Comparison of ENCODE assay signal across 23 mouse cellular contexts in genomic region chr5:39155763-39156162, GRCm38 (mm10).
DNase-seq lines count a peak whose midpoint lies in the region; ATAC-seq and TF ChIP-seq lines count a peak whose summit lies in the region.
"Had no signal": no experiment of that assay in that cellular context is flagged by ENCODE, and none has a peak within 500 bp of the region (broad histone marks: within the 10 kb centered on the region; RNA-seq: fewer than 3 reads in every experiment).

No protein-coding gene starts in this region.

- H3K36me3 ChIP-seq in CH12.LX (replicated peaks in 1 of 2; ENCODE audit: control insufficient read depth in 1 of 2, insufficient read depth in 1 of 2, low read length in 1 of 2), result no peaks in the 10 kb centered on the region
- H3K36me3 ChIP-seq: embryonic facial prominence, embryonic 13.5 days; forebrain, embryonic 10.5 days; G1E; hindbrain, embryonic 12.5 days; hindbrain, embryonic 15.5 days had no signal

- ATAC-seq in megakaryocyte progenitor cell, adult 5-6 weeks (replicated peaks; ENCODE audit: poor library complexity), result peak; percentile 39; the same call in 1 of the 2 replicates
- ATAC-seq: forebrain, embryonic 13.5 days; forebrain, embryonic 16.5 days; Patski had no signal

- H3K9ac ChIP-seq in CH12.LX (ENCODE audit: insufficient read depth, low read depth), result no peak overlapping the region
- H3K9ac ChIP-seq: embryonic facial prominence, embryonic 13.5 days; forebrain, embryonic 13.5 days; hindbrain, embryonic 12.5 days; hindbrain, embryonic 15.5 days had no signal

- no peaks in the 10 kb centered on the region for H3K9me3 ChIP-seq in CH12.LX (replicated peaks; ENCODE audit: low read length)
- H3K9me3 ChIP-seq: embryonic facial prominence, embryonic 13.5 days; forebrain, embryonic 10.5 days; forebrain, embryonic 13.5 days; hindbrain, embryonic 12.5 days; hindbrain, embryonic 15.5 days had no signal

- H3K4me3 ChIP-seq in CH12.LX (replicated peaks in 1 of 3; ENCODE audit: low read depth in 2 of 3, low read length in 2 of 3, poor library complexity in 1 of 3), result no peak overlapping the region
- H3K4me3 ChIP-seq: embryonic facial prominence, embryonic 13.5 days; forebrain, embryonic 10.5 days; forebrain, embryonic 13.5 days; gastrocnemius, adult 2 months; hindbrain, embryonic 12.5 days; hindbrain, embryonic 15.5 days had no signal

- no peaks in the 10 kb centered on the region for H3K79me2 ChIP-seq in CH12.LX (replicated peaks; ENCODE audit: control insufficient read depth, extremely low read depth, insufficient read depth, poor library complexity, severe bottlenecking)

- in situ Hi-C loops in CH12.LX (cut with MboI; ENCODE audit: low pct_ligation_motif_present, low pct_unique_long_range_greater_than_20kb, low sequenced_read_pairs), result no loop called here

- DNase-seq in 416B (ENCODE audit: low read depth), result peak; percentile 22
- DNase-seq in CH12.LX (ENCODE audit: extremely low read depth), result peak; percentile 88
- no peak for DNase-seq in kidney, postnatal 14 days
- DNase-seq in frontal cortex, postnatal 25 days (ENCODE audit: low spot score in 2 of 2), result no peak
- DNase-seq in cerebellum, adult 11-12 months, result no peak
- DNase-seq: adrenal gland, adult 2 months; adrenal gland, postnatal 14 days; cerebellum, adult 11 months; cerebellum, adult 8-10 months; cerebellum, postnatal 10 days; gastrocnemius, adult 2 months; gastrocnemius, postnatal 14 days; heart, adult 11 months had no signal

- no peak for TF ChIP-seq RAD21 in CH12.LX (IDR thresholded peaks at IDR 0.05; ENCODE audit: low read depth, low read length)

- no peak overlapping the region for H3K4me2 ChIP-seq in CH12.LX (ENCODE audit: insufficient read depth, low read depth, poor library complexity, severe bottlenecking)
- H3K4me2 ChIP-seq: embryonic facial prominence, embryonic 13.5 days; forebrain, embryonic 13.5 days; heart, embryonic 11.5 days; hindbrain, embryonic 12.5 days; hindbrain, embryonic 15.5 days had no signal

- H3K4me1 ChIP-seq in CH12.LX (ENCODE audit: control insufficient read depth in 1 of 2, insufficient read depth in 2 of 2), result peaks cover 0 to 25% of the 10 kb centered on the region in 2 experiments; a peak in 2 of 4 replicates
- H3K4me1 ChIP-seq: embryonic facial prominence, embryonic 13.5 days; forebrain, embryonic 10.5 days; forebrain, embryonic 13.5 days; hindbrain, embryonic 12.5 days; hindbrain, embryonic 15.5 days had no signal

- TF ChIP-seq POLR2A in CH12.LX (IDR thresholded peaks at IDR 0.05; ENCODE audit: low read depth, low read length), result no peak

- H3K27me3 ChIP-seq in CH12.LX (replicated peaks), result no peaks in the 10 kb centered on the region
- H3K27me3 ChIP-seq: embryonic facial prominence, embryonic 13.5 days; forebrain, embryonic 13.5 days; hindbrain, embryonic 12.5 days; hindbrain, embryonic 15.5 days; Patski had no signal

- dilution Hi-C loops in CH12.LX (cut with MboI; ENCODE audit: extremely low pct_ligation_motif_present, extremely low pct_unique_long_range_greater_than_20kb, low sequenced_read_pairs), result no loop called here

- peak; percentile 53; the same call in 1 of the 2 replicates for TF ChIP-seq EP300 in CH12.LX (IDR thresholded peaks at IDR 0.05; ENCODE audit: low read length)

- no peak for TF ChIP-seq CTCF in CH12.LX (conservative IDR thresholded peaks at IDR 0.05 in 1 of 2, IDR thresholded peaks at IDR 0.05 in 1 of 2; ENCODE audit: low read depth in 2 of 2, low read length in 2 of 2)

- no peak overlapping the region for H3K27ac ChIP-seq in CH12.LX (ENCODE audit: insufficient read depth, low read depth)
- H3K27ac ChIP-seq: embryonic facial prominence, embryonic 13.5 days; forebrain, embryonic 10.5 days; forebrain, embryonic 13.5 days; gastrocnemius, adult 2 months; hindbrain, embryonic 12.5 days; hindbrain, embryonic 15.5 days had no signal

TF ChIP-seq in CH12.LX, 34 proteins besides CTCF, POLR2A, EP300 and RAD21:
- TF ChIP-seq MAFK (IDR thresholded peaks at IDR 0.05; ENCODE audit: insufficient replicate concordance, low read length) (0 out of 2 replicates have a peak, but pooled peaks have one; percentile 45), ETS1 (conservative IDR thresholded peaks at IDR 0.05; ENCODE audit: low read depth, low read length) (no peak), NRF1 (IDR thresholded peaks at IDR 0.05; ENCODE audit: low read depth, low read length) (no peak), BHLHE40 (IDR thresholded peaks at IDR 0.05; ENCODE audit: low read depth, low read length) (0 out of 2 replicates have a peak, but pooled peaks have one; percentile 17), JUND (conservative IDR thresholded peaks at IDR 0.05; ENCODE audit: low read depth, low read length) (0 out of 2 replicates have a peak, but pooled peaks have one; percentile 35), USF2 (conservative IDR thresholded peaks at IDR 0.05; ENCODE audit: low read depth, low read length) (no peak), JUN (IDR thresholded peaks at IDR 0.05; ENCODE audit: insufficient read depth, low read depth, low read length) (no peak), IRF4 (IDR thresholded peaks at IDR 0.05; ENCODE audit: low read depth, low read length) (peak; percentile 16; the same call in 1 of the 2 replicates), MYC (IDR thresholded peaks at IDR 0.05; ENCODE audit: low read depth, low read length) (no peak), NELFE (IDR thresholded peaks at IDR 0.05; ENCODE audit: low read depth, low read length) (no peak), GABPA (IDR thresholded peaks at IDR 0.05; ENCODE audit: insufficient replicate concordance, low read depth, low read length) (no peak), SMC3 (IDR thresholded peaks at IDR 0.05; ENCODE audit: low read depth, low read length) (no peak), MXI1 (IDR thresholded peaks at IDR 0.05; ENCODE audit: low read depth, low read length) (no peak), MAX (IDR thresholded peaks at IDR 0.05; ENCODE audit: low read length) (no peak)

Comparison
In these comparisons a context has a peak if more than half of its experiments do, and no peak if none do; other contexts are left out.
1. DNase-seq: peak in 416B (single experiment) and CH12.LX (single experiment); none in kidney, postnatal 14 days (single experiment), frontal cortex, postnatal 25 days (0 of 2) and cerebellum, adult 11-12 months (single experiment).